8 mouse cellular contexts compared by ENCODE assay signal in the genomic region with DNA sequence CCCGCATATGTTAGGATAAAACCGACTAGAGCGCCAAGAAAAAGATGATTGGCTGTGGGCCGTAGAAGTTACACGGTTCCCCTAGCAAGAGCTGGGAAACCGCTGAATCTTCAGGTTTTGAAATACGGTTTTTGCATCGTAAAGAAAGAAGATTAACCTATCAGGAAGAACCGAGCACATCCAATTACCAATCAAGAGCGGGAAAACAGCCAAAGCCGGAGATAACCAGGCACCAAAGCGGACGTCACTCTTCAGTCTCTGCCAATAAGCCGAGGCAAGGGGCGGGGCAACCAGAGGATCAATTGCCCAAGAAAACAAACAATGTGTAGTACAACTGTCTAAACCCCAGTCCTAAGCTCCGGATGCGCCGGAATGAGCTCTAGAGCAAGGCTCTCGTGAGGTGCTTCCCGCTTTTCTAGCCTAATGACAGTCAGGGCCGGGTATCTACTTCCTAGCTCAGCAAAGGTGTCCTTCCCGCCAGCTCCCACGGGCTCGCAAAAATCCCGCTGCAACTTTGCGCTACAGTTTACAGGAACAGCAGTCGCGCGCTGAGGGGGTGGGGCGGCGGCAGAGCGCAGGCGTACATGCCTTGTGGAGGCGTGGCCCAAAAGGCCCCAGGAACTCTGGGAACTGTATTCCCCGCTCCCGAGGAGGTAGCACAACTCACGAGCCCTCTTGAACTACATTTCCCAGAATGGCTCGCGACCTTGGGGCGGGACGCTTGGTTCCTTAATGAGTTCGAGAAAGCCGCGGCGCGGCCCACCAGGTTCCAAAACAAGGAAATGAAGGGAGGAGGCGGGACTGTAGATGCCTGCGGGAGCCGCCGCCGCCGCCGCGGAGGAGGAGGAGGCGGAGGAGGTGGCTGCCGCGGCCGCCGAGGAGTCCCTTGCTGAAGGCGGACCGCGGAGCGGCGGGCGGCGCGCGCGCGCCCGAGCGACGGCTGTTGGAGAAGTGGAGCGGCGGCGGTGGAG. TPM values are rescaled to one million over a fixed set of nuclear protein-coding genes. Genes with fewer than 3 reads are reported as not detected.
DNase-seq lines count a peak whose midpoint lies in the region; ATAC-seq and TF ChIP-seq lines count a peak whose summit lies in the region.

No protein-coding gene starts in this region.

- peak; percentile 65 for TF ChIP-seq POLR2A in cortical plate, adult 2 months (IDR thresholded peaks at IDR 0.05; ENCODE audit: extremely low read depth, insufficient read depth, low read length)

- no peak for TF ChIP-seq CTCF in cortical plate, adult 2 months (IDR thresholded peaks at IDR 0.05; ENCODE audit: extremely low read depth, insufficient read depth, low read length)

- no peaks in the 10 kb centered on the region for H3K9me3 ChIP-seq in megakaryocyte, embryonic 14.5 days

- peak; percentile 97 to 98 for DNase-seq in gastrocnemius, adult 8-10 months (ENCODE audit: low spot score in 2 of 2)
- peak; percentile 98 for DNase-seq in hindlimb bud, embryonic 11.5 days (ENCODE audit: extremely low spot score, low read depth, low spot score)
- DNase-seq in left cerebral cortex, adult 8-10 months (ENCODE audit: low spot score in 2 of 2), result peak; percentile 93 to 98
- DNase-seq in right cerebral cortex, postnatal 10 days (ENCODE audit: low spot score in 2 of 2), result peak; percentile 98 to 99
- DNase-seq in urinary bladder, postnatal 25 days (ENCODE audit: low spot score), result peak; percentile 85

- H3K27ac ChIP-seq in cortical plate, adult 2 months (ENCODE audit: insufficient read depth, low read length), result peak overlapping the region; percentile 68

- no peaks in the 10 kb centered on the region for H3K27me3 ChIP-seq in megakaryocyte, embryonic 14.5 days (replicated peaks)

- ATAC-seq in activated CD4-positive, CD25-positive, alpha-beta regulatory T cell, adult 4 months, result peak; percentile 82

- H3K4me3 ChIP-seq in cortical plate, adult 2 months (ENCODE audit: insufficient read depth, low read length), result peak overlapping the region; percentile 52
- H3K4me3 ChIP-seq in megakaryocyte, embryonic 14.5 days (replicated peaks), result peak overlapping the region; percentile 99

- no peaks in the 10 kb centered on the region; the same call in 1 of the 2 replicates for H3K4me1 ChIP-seq in cortical plate, adult 2 months (ENCODE audit: control insufficient read depth, insufficient read depth, low read length)
- peaks cover 61% of the 10 kb centered on the region for H3K4me1 ChIP-seq in megakaryocyte, embryonic 14.5 days

- H3K36me3 ChIP-seq in megakaryocyte, embryonic 14.5 days (replicated peaks; ENCODE audit: low read length), result peaks cover 10% of the 10 kb centered on the region

RNA-seq across cellular contexts. Expression of a gene that starts 9.5 kb away (rescaled TPM):
- 10 to 100 TPM; 11.6 to 18.4 TPM for polyA plus RNA-seq in activated CD4-positive, CD25-positive, alpha-beta regulatory T cell, adult 4 months (2017; shearing (Covaris generic))
- polyA plus RNA-seq in cortical plate, adult 2 months (2012; rRNA removed), result 39.7 and 41.0 TPM in 2 replicates
- 10 to 100 TPM in 2 of 4 experiments, 1 to 10 TPM in 2; 6.8 to 35.5 (median 20.0) TPM for total RNA-seq in gastrocnemius, adult 8-10 months (2022)
- 10 to 100 TPM; 46.8 to 57.5 (median 52.8) TPM for total RNA-seq in left cerebral cortex, adult 8-10 months (2022)
- 4.8 and 7.2 TPM in 2 replicates for polyA plus RNA-seq in megakaryocyte, embryonic 14.5 days (2012; ENCODE audit: insufficient read depth, low replicate concordance)

RNA-seq across cellular contexts. Expression of a gene that starts 46.9 kb away (rescaled TPM):
- polyA plus RNA-seq in activated CD4-positive, CD25-positive, alpha-beta regulatory T cell, adult 4 months (2017; shearing (Covaris generic)), result 10 to 100 TPM; 57.9 to 78.4 TPM
- 103 and 105 TPM in 2 replicates for polyA plus RNA-seq in cortical plate, adult 2 months (2012; rRNA removed)
- total RNA-seq in gastrocnemius, adult 8-10 months (2022), result 100 to 1,000 TPM; 105 to 912 (median 433) TPM
- total RNA-seq in left cerebral cortex, adult 8-10 months (2022), result 10 to 100 TPM; 74.1 to 90.6 (median 79.2) TPM
- 0.79 and 10.4 TPM in 2 replicates for polyA plus RNA-seq in megakaryocyte, embryonic 14.5 days (2012; ENCODE audit: insufficient read depth, low replicate concordance)

Comparison
In these comparisons a context has a peak if more than half of its experiments do, and no peak if none do; other contexts are left out.
1. Peak in every context shown above with its lines: DNase-seq, ATAC-seq, H3K4me3 ChIP-seq and H3K27ac ChIP-seq.